Mouse (Mus musculus): ENCODE measurements around the gene Mocs2.

Mocs2 gene

GRCm38 (mm10) chr13:114853152-114853551 lies 35.1 kb downstream of the Mocs2 start:
- DNase-seq (ENCODE audit: low spot score in 2 of 2): no peak

- no peak for DNase-seq (ENCODE audit: low spot score in 2 of 2)
Measured at GRCm38 (mm10) chr13:114854023-114854422, 36.0 kb downstream of the Mocs2 start.

- no peak for DNase-seq (ENCODE audit: low spot score in 2 of 2)
Measured at GRCm38 (mm10) chr13:114854428-114854827, 36.4 kb downstream of the Mocs2 start.

- DNase-seq (ENCODE audit: low spot score in 2 of 2): no peak
Measured at GRCm38 (mm10) chr13:114855573-114856268, 37.7 kb downstream of the Mocs2 start.

GRCm38 (mm10) chr13:114856269-114856627 lies 38.2 kb downstream of the Mocs2 start:
- no peak for DNase-seq (ENCODE audit: low spot score in 2 of 2)

DNA sequence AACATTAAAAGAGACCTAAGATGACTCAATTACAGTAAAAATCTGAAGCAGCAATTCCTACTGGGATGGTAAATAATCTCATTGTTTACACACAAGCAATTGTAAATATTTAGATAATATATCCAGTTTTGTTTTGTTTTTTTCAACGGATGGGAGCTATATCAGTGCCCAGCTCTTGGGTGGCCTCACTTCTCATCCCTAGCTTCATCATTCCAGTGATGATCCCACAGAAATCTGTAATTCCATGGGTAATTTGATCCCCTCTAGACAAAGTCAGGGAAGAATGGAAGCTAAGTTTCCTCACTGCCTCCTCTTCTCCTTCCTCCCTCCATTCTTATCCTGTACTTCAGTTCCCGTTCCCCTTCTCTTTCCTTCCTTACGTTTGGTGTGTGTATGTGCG lies 39.5 kb downstream of the Mocs2 start:
- DNase-seq (ENCODE audit: low spot score in 2 of 2): no peak

- DNase-seq (ENCODE audit: low spot score in 2 of 2): no peak
Measured at GRCm38 (mm10) chr13:114874738-114875137, 56.7 kb downstream of the Mocs2 start.

DNA sequence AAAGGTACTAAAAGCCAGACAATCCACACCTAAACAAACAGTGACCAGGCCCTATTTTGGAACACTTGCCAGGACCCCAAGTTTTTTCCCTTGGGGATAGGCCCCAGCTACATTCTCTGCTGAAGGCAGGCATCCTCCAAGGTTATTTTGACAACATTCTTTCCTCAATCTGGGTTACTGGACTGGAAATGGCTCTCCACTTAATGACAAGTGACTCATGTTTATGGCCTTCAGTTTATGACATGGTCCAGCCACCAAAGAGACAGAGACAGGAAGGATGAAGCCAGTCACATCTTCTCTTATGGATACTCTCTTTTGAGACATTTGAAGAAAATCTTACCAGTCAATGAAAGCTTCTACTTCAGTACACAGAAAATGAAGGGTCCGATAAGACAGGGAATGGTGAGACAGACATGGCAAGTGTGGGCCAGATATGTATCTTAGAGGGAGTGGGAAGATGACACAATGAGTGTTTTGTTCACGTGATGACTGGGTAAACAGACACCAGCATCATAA lies 58.0 kb downstream of the Mocs2 start:
- DNase-seq (ENCODE audit: low spot score in 2 of 2): no peak

DNA sequence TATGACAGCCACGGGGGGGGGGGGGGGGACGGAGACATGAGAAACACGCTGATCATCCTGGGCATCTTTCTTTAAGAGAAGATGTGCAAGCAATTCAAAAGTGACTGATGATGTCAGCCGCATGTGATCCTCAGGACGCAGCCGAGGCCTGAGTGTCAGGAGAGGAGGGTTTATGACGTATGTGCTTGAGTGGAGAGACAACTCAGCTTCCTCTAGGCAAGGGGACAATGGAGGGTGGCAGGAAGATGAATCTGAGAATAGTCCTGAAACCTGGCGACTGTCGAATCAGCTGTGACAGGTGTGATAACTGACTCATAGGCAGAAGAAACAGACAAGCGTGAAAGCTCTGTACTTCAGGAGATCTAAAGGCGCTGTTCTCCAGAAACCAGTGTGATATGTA lies 60.6 kb downstream of the Mocs2 start:
- no peak for DNase-seq (ENCODE audit: low spot score in 2 of 2)
